Mouse (Mus musculus): ENCODE results near the gene Tns1. TPM values are rescaled to one million over a fixed set of nuclear protein-coding genes. Genes with fewer than 3 reads are reported as not detected.

Gene Tns1
- polyA plus RNA-seq, 1 experiment, result 13.2 TPM

DNA sequence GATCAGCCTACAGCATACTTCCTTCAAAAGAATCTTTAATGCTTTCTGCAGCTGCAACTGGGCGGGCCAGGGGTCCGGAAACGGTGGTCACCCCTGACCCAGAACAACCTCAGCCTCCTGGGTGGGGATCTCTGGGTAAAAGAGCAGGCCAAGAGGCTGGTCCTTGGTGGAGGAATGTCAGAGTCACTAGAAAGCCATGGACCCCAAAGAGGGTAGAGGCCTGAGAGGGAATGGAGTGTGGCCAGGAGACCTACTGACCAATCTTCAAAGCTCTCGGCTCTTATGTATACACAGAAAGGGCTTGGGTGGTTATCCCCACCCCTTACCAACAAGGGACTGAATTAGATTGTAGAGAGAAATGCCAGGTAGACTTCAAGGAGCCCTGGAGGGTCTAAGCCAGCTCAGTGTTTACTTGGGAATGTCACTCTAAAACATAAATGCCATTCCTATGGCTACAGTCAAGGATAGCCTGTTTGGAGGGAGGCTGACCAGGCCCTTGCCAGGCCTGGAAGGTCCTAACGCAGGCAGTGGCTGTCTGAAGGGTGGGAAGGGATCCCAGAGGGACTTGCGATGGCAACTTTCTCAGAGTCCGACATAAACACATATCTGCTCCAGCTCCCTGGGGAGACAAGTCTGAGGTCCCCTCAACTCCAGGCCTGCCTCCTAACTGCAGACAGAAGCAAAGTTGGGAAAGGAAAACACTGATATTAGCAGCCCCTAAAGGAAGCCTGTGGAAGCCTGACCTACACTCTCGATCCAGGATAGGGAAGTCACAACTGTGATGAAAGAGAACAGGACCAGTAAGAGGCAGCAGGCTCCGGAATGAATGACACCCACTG is 92.3 kb downstream of the Tns1 start:
- TF ChIP-seq GATA1 (IDR thresholded peaks at IDR 0.05; ENCODE audit: borderline replicate concordance, low read length) (no peak), FLI1 (IDR thresholded peaks at IDR 0.05; ENCODE audit: low read length) (no peak)
- Histone ChIP-seq H3K4me3 (replicated peaks) (no peak overlapping the region), H3K27me3 (replicated peaks) (peaks cover 97% of the 10 kb centered on the region), H3K36me3 (replicated peaks; ENCODE audit: low read length) (no peaks in the 10 kb centered on the region), H3K9me3 (no peaks in the 10 kb centered on the region), H3K4me1 (peaks cover 62% of the 10 kb centered on the region)

DNA sequence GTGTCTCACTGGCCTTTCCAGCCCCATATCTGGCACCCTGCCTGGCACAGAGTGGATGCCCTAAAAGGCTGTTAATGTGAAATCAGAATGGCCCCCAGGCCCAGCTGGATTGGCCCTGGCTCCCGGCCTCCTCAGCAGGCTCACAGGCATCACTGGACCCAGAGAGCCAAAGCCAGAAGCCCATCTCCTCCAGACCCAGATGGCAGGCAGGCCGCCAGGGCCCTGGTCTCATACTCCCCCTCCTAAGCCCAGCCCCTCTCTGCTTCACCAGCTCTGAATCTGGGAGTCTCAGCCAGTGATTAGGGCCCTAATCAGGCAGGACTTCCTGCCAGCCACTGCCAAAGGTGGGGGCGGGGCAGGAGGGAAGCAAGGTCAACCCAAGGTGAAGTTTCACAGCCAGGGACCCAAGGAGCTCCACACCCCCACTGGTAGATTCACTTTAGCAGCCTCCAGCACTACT is 93.3 kb downstream of the Tns1 start:
- Histone ChIP-seq H3K36me3 (replicated peaks; ENCODE audit: low read length) (no peaks in the 10 kb centered on the region), H3K27me3 (replicated peaks) (peaks cover 97% of the 10 kb centered on the region)

GRCm38 (mm10) chr1:74030285-74030684 is 94.0 kb downstream of the Tns1 start:
- Histone ChIP-seq H3K4me3 (replicated peaks) (no peak overlapping the region), H3K4me1 (peaks cover 61% of the 10 kb centered on the region)
- no peak for TF ChIP-seq FLI1 (IDR thresholded peaks at IDR 0.05; ENCODE audit: low read length)
- no peak for TF ChIP-seq GATA1 (IDR thresholded peaks at IDR 0.05; ENCODE audit: borderline replicate concordance, low read length)

More for the DNA sequence above, 93.3 kb downstream of the Tns1 start:
- Histone ChIP-seq H3K4me3 (replicated peaks) (no peak overlapping the region), H3K9me3 (no peaks in the 10 kb centered on the region), H3K4me1 (peaks cover 61% of the 10 kb centered on the region)
- no peak for TF ChIP-seq GATA1 (IDR thresholded peaks at IDR 0.05; ENCODE audit: borderline replicate concordance, low read length)
- no peak for TF ChIP-seq FLI1 (IDR thresholded peaks at IDR 0.05; ENCODE audit: low read length)

GRCm38 (mm10) chr1:74029669-74030068 is 94.6 kb downstream of the Tns1 start:
- H3K4me3 ChIP-seq (replicated peaks), result no peak overlapping the region
- H3K9me3 ChIP-seq, result no peaks in the 10 kb centered on the region
- H3K27me3 ChIP-seq (replicated peaks), result peaks cover 89% of the 10 kb centered on the region
- H3K36me3 ChIP-seq (replicated peaks; ENCODE audit: low read length), result no peaks in the 10 kb centered on the region
- TF ChIP-seq GATA1 (IDR thresholded peaks at IDR 0.05; ENCODE audit: borderline replicate concordance, low read length) (no peak), FLI1 (IDR thresholded peaks at IDR 0.05; ENCODE audit: low read length) (no peak)
- peaks cover 61% of the 10 kb centered on the region for H3K4me1 ChIP-seq

More at GRCm38 (mm10) chr1:74030285-74030684, 94.0 kb downstream of the Tns1 start:
- H3K36me3 ChIP-seq (replicated peaks; ENCODE audit: low read length), result no peaks in the 10 kb centered on the region
- H3K27me3 ChIP-seq (replicated peaks), result peaks cover 95% of the 10 kb centered on the region
- no peaks in the 10 kb centered on the region for H3K9me3 ChIP-seq

GRCm38 (mm10) chr1:74028881-74029266 is 95.4 kb downstream of the Tns1 start:
- Histone ChIP-seq H3K9me3 (no peaks in the 10 kb centered on the region), H3K27me3 (replicated peaks) (peaks cover 88% of the 10 kb centered on the region), H3K36me3 (replicated peaks; ENCODE audit: low read length) (no peaks in the 10 kb centered on the region), H3K4me1 (peaks cover 61% of the 10 kb centered on the region), H3K4me3 (replicated peaks) (no peak overlapping the region)
- TF ChIP-seq GATA1 (IDR thresholded peaks at IDR 0.05; ENCODE audit: borderline replicate concordance, low read length), result no peak
- no peak for TF ChIP-seq FLI1 (IDR thresholded peaks at IDR 0.05; ENCODE audit: low read length)

- Histone ChIP-seq H3K27me3 (replicated peaks) (peaks cover 88% of the 10 kb centered on the region), H3K9me3 (no peaks in the 10 kb centered on the region), H3K4me1 (peaks cover 58% of the 10 kb centered on the region), H3K4me3 (replicated peaks) (no peak overlapping the region), H3K36me3 (replicated peaks; ENCODE audit: low read length) (no peaks in the 10 kb centered on the region)
- no peak for TF ChIP-seq FLI1 (IDR thresholded peaks at IDR 0.05; ENCODE audit: low read length)
- no peak for TF ChIP-seq GATA1 (IDR thresholded peaks at IDR 0.05; ENCODE audit: borderline replicate concordance, low read length)
Measured at GRCm38 (mm10) chr1:74028118-74028880, 96.0 kb downstream of the Tns1 start.

DNA sequence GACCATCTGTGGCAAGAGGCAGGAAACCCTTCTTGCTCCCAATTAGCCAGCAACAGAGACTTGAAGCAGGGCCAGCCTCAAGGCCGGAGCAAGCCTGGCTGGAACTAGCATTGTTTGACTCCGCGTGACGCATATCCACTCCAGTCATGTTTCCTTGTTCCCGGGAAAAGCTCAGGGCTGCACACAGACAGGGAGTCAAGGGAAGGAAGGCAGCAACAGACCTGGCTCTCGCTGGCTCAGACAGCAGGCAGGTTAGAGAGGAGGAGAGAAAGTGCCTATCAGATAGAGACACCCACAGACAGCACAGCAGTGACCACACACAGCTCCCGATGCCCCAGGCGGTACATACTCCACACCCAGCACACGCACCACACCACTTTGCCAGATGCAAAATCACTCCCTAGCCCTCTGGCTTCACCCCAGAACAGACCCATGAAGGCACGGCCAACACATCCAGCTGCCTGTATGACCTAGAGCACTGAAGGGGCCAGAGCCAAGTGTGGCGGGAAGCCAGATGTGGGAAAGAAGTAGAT is 96.6 kb downstream of the Tns1 start:
- no peaks in the 10 kb centered on the region for H3K9me3 ChIP-seq
- H3K4me1 ChIP-seq, result peaks cover 53% of the 10 kb centered on the region
- H3K4me3 ChIP-seq (replicated peaks), result no peak overlapping the region
- peaks cover 88% of the 10 kb centered on the region for H3K27me3 ChIP-seq (replicated peaks)
- H3K36me3 ChIP-seq (replicated peaks; ENCODE audit: low read length), result no peaks in the 10 kb centered on the region
- TF ChIP-seq FLI1 (IDR thresholded peaks at IDR 0.05; ENCODE audit: low read length) (no peak), GATA1 (IDR thresholded peaks at IDR 0.05; ENCODE audit: borderline replicate concordance, low read length) (no peak)

DNA sequence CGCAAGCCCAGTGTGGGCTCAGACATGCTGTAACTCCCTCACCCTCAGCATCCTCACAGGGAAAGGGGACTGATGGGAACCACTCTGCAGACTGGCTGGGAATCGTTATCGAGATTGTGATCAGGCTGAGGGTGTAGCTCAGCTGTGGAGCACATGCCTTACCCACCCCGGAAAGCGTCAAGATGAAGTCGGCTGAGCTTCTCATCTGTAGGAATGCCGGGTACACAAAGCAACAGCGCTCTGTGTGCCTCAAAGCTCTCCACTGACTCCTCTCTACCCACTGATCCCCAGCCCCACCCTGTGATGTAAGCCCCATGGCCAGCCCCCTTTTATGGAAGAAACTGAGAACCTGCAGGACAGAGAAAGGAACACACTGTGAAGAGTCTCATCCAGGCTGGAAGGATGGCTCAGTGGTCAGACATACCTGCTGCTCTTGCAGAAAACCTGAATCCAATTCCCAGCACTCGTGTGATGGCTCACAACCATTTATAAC is 97.5 kb downstream of the Tns1 start:
- Histone ChIP-seq H3K9me3 (no peaks in the 10 kb centered on the region), H3K27me3 (replicated peaks) (peaks cover 89% of the 10 kb centered on the region), H3K36me3 (replicated peaks; ENCODE audit: low read length) (no peaks in the 10 kb centered on the region), H3K4me1 (peaks cover 53% of the 10 kb centered on the region), H3K4me3 (replicated peaks) (no peak overlapping the region)
- TF ChIP-seq GATA1 (IDR thresholded peaks at IDR 0.05; ENCODE audit: borderline replicate concordance, low read length) (no peak), FLI1 (IDR thresholded peaks at IDR 0.05; ENCODE audit: low read length) (no peak)

DNA sequence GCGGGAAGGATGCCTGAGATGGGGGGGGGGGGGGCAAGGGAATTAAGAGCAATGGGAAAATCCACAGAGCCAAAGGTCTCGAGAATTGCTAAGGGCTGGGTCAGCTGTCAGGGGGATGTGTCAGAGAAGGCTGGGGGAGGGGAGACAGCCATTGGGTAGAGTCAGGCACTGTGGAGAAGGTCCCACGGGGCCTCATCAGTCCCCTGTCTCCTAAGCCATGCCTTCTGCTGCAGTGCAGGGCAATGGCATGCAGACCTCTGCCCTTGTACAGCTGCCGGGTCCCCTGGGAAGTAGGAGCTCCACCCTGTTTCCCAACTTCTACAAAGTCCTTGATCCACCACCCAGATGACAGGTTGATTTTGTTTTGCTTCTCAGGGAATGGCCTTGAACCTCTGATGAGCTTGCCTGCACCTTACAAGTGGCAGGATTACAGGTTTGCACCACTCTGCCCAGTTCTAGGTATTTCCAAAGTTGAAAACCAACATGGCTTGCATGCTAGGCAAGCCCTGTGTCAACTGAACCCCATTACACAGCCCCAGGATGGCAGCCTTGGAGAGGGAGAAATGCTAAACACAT is 98.5 kb downstream of the Tns1 start:
- Histone ChIP-seq H3K9me3 (no peaks in the 10 kb centered on the region), H3K27me3 (replicated peaks) (peaks cover 89% of the 10 kb centered on the region), H3K36me3 (replicated peaks; ENCODE audit: low read length) (no peaks in the 10 kb centered on the region), H3K4me1 (peaks cover 45% of the 10 kb centered on the region), H3K4me3 (replicated peaks) (peak overlapping the region; percentile 12)
- TF ChIP-seq GATA1 (IDR thresholded peaks at IDR 0.05; ENCODE audit: borderline replicate concordance, low read length), result no peak
- no peak for TF ChIP-seq FLI1 (IDR thresholded peaks at IDR 0.05; ENCODE audit: low read length)

Data from megakaryocyte, embryonic 14.5 days (primary cell).